Mouse (Mus musculus): Measurements from ENCODE around the gene Wdhd1. TPM values are rescaled to one million over a fixed set of nuclear protein-coding genes. Genes with fewer than 3 reads are reported as not detected.

Wdhd1 gene
- total and polyA plus RNA-seq, 3 experiments: 51.6 to 91.5 TPM; not detected in 1

- H3K4me3 ChIP-seq (ENCODE audit: control insufficient read depth in 1 of 2, insufficient read depth in 1 of 2, low read depth in 2 of 2, low read length in 2 of 2): no peak overlapping the region
- peaks cover 12 to 52% of the 10 kb centered on the region in 2 experiments for H3K36me3 ChIP-seq (ENCODE audit: control insufficient read depth in 1 of 2, insufficient read depth in 2 of 2, low read length in 2 of 2)
- 0 out of 4 replicates have a peak, but pooled peaks cover 0 to 5% of the 10 kb centered on the region in 2 experiments for H3K4me1 ChIP-seq (ENCODE audit: control insufficient read depth in 1 of 2, insufficient read depth in 2 of 2, low read length in 2 of 2)
Observed at GRCm38 (mm10) chr14:47269706-47270105, 7.0 kb downstream of the Wdhd1 start.

GRCm38 (mm10) chr14:47269056-47269455 is 7.6 kb downstream of the Wdhd1 start:
- Histone ChIP-seq H3K9ac (ENCODE audit: control insufficient read depth, low read depth, low read length, poor library complexity, severe bottlenecking) (no peak overlapping the region), H3K9me3 (replicated peaks; ENCODE audit: insufficient read depth, low read length) (no peaks in the 10 kb centered on the region), H3K27ac (ENCODE audit: control insufficient read depth, low read depth, low read length) (no peak overlapping the region), H3K79me2 (ENCODE audit: control insufficient read depth, insufficient read depth, low read length, poor library complexity) (peaks cover 4% of the 10 kb centered on the region), H3K27me3 (ENCODE audit: control insufficient read depth in 1 of 2, insufficient read depth in 2 of 2, low read length in 2 of 2) (no peaks in the 10 kb centered on the region), H3K4me1 (ENCODE audit: control insufficient read depth in 1 of 2, insufficient read depth in 2 of 2, low read length in 2 of 2) (no peaks in the 10 kb centered on the region), H3K36me3 (ENCODE audit: control insufficient read depth in 1 of 2, insufficient read depth in 2 of 2, low read length in 2 of 2) (peaks cover 6 to 51% of the 10 kb centered on the region in 2 experiments), H3K4me3 (ENCODE audit: control insufficient read depth in 1 of 2, insufficient read depth in 1 of 2, low read depth in 2 of 2, low read length in 2 of 2) (no peak overlapping the region)
- DNase-seq (ENCODE audit: low read depth, low spot score): no peak
- TF ChIP-seq RAD21 (IDR thresholded peaks at IDR 0.05; ENCODE audit: low read depth, low read length): no peak
- TF ChIP-seq NRF1 (IDR thresholded peaks at IDR 0.05; ENCODE audit: insufficient read depth, low read depth, low read length, poor library complexity, severe bottlenecking): no peak
- TF ChIP-seq GATA1 (IDR thresholded peaks at IDR 0.05; ENCODE audit: low read depth, low read length): no peak
- no peak for TF ChIP-seq MAX (IDR thresholded peaks at IDR 0.05; ENCODE audit: low read length)
- no peak for TF ChIP-seq MAFK (IDR thresholded peaks at IDR 0.05; ENCODE audit: borderline replicate concordance, low read depth, low read length)
- TF ChIP-seq TBP (IDR thresholded peaks at IDR 0.05; ENCODE audit: low read depth, low read length): no peak
- TF ChIP-seq KAT2A (conservative IDR thresholded peaks at IDR 0.05; ENCODE audit: low read depth, low read length): no peak
- no peak for TF ChIP-seq MAZ (IDR thresholded peaks at IDR 0.05; ENCODE audit: low read depth, low read length)
- TF ChIP-seq CTCF (IDR thresholded peaks at IDR 0.05 in 2 of 3, conservative IDR thresholded peaks at IDR 0.05 in 1 of 3; ENCODE audit: control insufficient read depth in 1 of 3, insufficient read depth in 1 of 3, low read depth in 2 of 3, low read length in 3 of 3, poor library complexity in 1 of 3, severe bottlenecking in 1 of 3): no peak
- no peak for TF ChIP-seq MYB (IDR thresholded peaks at IDR 0.05; ENCODE audit: low read depth, low read length)
- TF ChIP-seq TAL1 (IDR thresholded peaks at IDR 0.05; ENCODE audit: low read length): no peak
- TF ChIP-seq EP300 (IDR thresholded peaks at IDR 0.05; ENCODE audit: low read depth in 1 of 2, low read length in 2 of 2): no peak
- no peak for TF ChIP-seq ZNF384 (IDR thresholded peaks at IDR 0.05; ENCODE audit: low read depth, low read length)
- TF ChIP-seq BHLHE40 (IDR thresholded peaks at IDR 0.05; ENCODE audit: borderline replicate concordance, low read depth, low read length): no peak
- no peak for TF ChIP-seq ZKSCAN1 (IDR thresholded peaks at IDR 0.05; ENCODE audit: low read depth, low read length)
- no peak for TF ChIP-seq UBTF (IDR thresholded peaks at IDR 0.05; ENCODE audit: borderline replicate concordance, insufficient read depth, low read depth, low read length)
- TF ChIP-seq USF1 (IDR thresholded peaks at IDR 0.05; ENCODE audit: low read depth, low read length): no peak
- no peak for TF ChIP-seq MYC (IDR thresholded peaks at IDR 0.05; ENCODE audit: low read depth, low read length)
- no peak for TF ChIP-seq POLR2AphosphoS2 (IDR thresholded peaks at IDR 0.05; ENCODE audit: low read length)
- TF ChIP-seq USF2 (IDR thresholded peaks at IDR 0.05; ENCODE audit: borderline replicate concordance in 1 of 2, insufficient read depth in 1 of 2, low read depth in 1 of 2, low read length in 2 of 2): no peak

More at GRCm38 (mm10) chr14:47269706-47270105, 7.0 kb downstream of the Wdhd1 start:
- DNase-seq (ENCODE audit: low read depth, low spot score): no peak
- Histone ChIP-seq H3K9me3 (replicated peaks; ENCODE audit: insufficient read depth, low read length) (no peaks in the 10 kb centered on the region), H3K9ac (ENCODE audit: control insufficient read depth, low read depth, low read length, poor library complexity, severe bottlenecking) (no peak overlapping the region), H3K27ac (ENCODE audit: control insufficient read depth, low read depth, low read length) (no peak overlapping the region), H3K79me2 (ENCODE audit: control insufficient read depth, insufficient read depth, low read length, poor library complexity) (peaks cover 9% of the 10 kb centered on the region), H3K27me3 (ENCODE audit: control insufficient read depth in 1 of 2, insufficient read depth in 2 of 2, low read length in 2 of 2) (no peaks in the 10 kb centered on the region)
- TF ChIP-seq CTCF (IDR thresholded peaks at IDR 0.05 in 2 of 3, conservative IDR thresholded peaks at IDR 0.05 in 1 of 3; ENCODE audit: control insufficient read depth in 1 of 3, insufficient read depth in 1 of 3, low read depth in 2 of 3, low read length in 3 of 3, poor library complexity in 1 of 3, severe bottlenecking in 1 of 3): no peak
- no peak for TF ChIP-seq RAD21 (IDR thresholded peaks at IDR 0.05; ENCODE audit: low read depth, low read length)
- no peak for TF ChIP-seq MXI1 (IDR thresholded peaks at IDR 0.05; ENCODE audit: low read depth, low read length)
- TF ChIP-seq NRF1 (IDR thresholded peaks at IDR 0.05; ENCODE audit: insufficient read depth, low read depth, low read length, poor library complexity, severe bottlenecking): no peak
- no peak for TF ChIP-seq TBP (IDR thresholded peaks at IDR 0.05; ENCODE audit: low read depth, low read length)
- no peak for TF ChIP-seq E2F4 (IDR thresholded peaks at IDR 0.05; ENCODE audit: borderline replicate concordance, low read depth, low read length)
- TF ChIP-seq EP300 (IDR thresholded peaks at IDR 0.05; ENCODE audit: low read depth in 1 of 2, low read length in 2 of 2): no peak
- no peak for TF ChIP-seq UBTF (IDR thresholded peaks at IDR 0.05; ENCODE audit: borderline replicate concordance, insufficient read depth, low read depth, low read length)
- no peak for TF ChIP-seq MEF2A (IDR thresholded peaks at IDR 0.05; ENCODE audit: extremely low read depth, insufficient replicate concordance, low read depth, low read length, poor library complexity, severe bottlenecking)
- TF ChIP-seq CHD2 (IDR thresholded peaks at IDR 0.05; ENCODE audit: low read length): no peak
- TF ChIP-seq USF2 (IDR thresholded peaks at IDR 0.05; ENCODE audit: borderline replicate concordance in 1 of 2, insufficient read depth in 1 of 2, low read depth in 1 of 2, low read length in 2 of 2): no peak
- TF ChIP-seq CHD1 (IDR thresholded peaks at IDR 0.05; ENCODE audit: low read depth, low read length): no peak
- no peak for TF ChIP-seq SIN3A (IDR thresholded peaks at IDR 0.05; ENCODE audit: low read length)
- no peak for TF ChIP-seq POLR2A (IDR thresholded peaks at IDR 0.05; ENCODE audit: control insufficient read depth in 1 of 2, insufficient read depth in 1 of 2, low read depth in 1 of 2, low read length in 2 of 2, poor library complexity in 1 of 2)
- no peak for TF ChIP-seq ZKSCAN1 (IDR thresholded peaks at IDR 0.05; ENCODE audit: low read depth, low read length)
- TF ChIP-seq ZNF384 (IDR thresholded peaks at IDR 0.05; ENCODE audit: low read depth, low read length): no peak
- no peak for TF ChIP-seq ELF1 (IDR thresholded peaks at IDR 0.05; ENCODE audit: low read depth, low read length)
- TF ChIP-seq ETS1 (IDR thresholded peaks at IDR 0.05; ENCODE audit: low read depth, low read length): no peak
- no peak for TF ChIP-seq NELFE (IDR thresholded peaks at IDR 0.05; ENCODE audit: low read depth, low read length)
- no peak for TF ChIP-seq GATA1 (IDR thresholded peaks at IDR 0.05; ENCODE audit: low read depth, low read length)
